Mouse (Mus musculus) A20 (cell line): ENCODE results near the gene Fgd2.

ENCODE experiments used
- DNase-seq: peaks from one replicate; pipeline ENCODE4 v3.0.0-alpha.2; 2011; ENCODE audit warnings: low read depth, low spot score

Gene Fgd2

DNA sequence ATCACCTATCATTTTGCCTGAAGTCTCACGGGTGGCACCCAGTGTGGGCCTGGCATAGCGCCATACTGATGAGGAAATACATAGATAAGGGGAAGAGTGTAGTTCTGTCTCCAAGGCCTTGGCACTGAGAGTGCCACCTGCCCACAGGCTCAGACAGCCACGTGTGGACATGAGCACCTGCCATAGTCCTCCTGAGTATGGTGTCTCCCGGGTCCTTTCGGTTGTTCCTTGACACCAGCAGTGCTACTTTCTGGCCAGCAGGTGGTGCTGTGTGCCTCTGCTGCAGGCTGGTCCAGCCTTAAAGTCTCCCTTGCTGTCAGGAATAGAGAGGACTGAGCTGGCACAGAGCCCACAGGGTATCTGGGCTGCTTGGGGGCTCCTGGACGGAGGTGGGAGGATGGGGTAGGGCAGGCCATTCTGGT is 36.1 kb downstream of the Fgd2 start:
- peak; percentile 94 for DNase-seq

DNA sequence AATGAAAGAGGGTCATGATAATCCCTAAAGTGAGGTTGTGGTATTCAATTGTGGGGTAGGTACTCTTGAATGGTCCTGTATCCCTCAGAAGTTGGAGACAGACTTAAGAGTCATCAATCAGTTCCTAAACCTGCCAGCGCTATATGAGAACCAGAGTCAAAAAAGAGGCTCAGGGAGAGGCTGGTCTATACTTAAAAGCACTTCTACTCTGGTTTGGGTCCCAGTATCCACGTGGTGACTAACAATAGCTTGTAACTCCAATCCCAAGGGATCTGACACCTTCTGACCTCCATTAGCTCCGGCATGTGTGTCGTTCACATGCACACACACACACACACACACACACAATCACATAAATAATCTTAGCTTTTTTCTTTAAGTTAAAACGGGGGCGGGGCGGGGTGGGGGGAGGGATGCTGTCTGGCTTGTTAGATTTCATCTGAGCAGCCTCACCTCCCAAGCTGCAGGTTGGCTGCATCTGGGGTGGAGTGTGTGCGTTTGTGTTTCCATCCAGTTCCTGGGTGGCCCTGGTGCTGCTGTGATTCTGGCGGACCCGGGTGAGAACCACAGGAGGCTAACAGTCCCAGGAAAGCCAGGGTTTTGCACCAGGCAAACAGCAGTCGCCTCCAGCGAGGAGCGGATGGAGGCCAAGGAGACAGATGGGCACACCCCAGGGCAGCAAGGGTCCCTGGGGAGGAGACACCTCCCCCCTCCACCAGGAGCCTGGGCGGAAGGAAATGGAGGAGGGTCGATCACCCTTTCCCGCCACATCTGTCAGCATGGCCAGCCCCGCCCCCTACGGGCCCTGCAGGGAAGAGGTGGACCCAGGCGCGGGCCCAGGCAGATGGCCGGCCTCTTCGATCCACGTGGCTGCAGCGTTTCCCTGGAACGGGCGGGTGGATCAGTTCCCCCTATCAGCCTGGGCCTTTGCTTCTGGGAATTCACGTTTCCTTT is 37.0 kb downstream of the Fgd2 start:
- peak; percentile 91 for DNase-seq

DNA sequence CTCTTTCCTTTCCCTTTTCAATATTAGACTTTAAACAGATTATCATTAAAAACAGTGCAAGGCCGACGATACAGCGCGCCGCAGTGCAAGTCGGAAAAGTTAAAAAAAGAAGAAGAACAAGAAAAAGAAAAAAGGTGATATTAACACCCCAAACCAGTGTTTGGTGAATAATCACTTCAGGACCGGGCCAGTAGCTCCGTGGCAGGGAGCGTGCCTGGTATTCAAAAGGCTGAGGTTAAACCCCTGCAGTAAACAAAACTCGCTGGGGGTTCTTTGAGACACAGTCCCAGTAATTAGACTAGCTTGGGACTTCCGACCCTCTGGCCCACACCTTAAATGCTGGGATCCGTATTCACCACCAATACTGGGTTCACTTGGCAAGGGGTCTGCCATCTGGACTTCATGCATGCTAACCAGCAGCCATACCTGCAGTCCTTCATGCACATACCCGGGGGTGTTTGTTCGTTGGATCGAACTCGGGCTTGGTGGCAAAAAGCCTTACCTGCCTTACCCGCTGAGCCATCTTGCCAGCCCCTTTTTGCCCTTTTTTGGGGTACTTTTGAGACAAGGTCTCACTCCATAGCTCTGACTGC is 37.8 kb downstream of the Fgd2 start:
- DNase-seq, result peak; percentile 35

DNA sequence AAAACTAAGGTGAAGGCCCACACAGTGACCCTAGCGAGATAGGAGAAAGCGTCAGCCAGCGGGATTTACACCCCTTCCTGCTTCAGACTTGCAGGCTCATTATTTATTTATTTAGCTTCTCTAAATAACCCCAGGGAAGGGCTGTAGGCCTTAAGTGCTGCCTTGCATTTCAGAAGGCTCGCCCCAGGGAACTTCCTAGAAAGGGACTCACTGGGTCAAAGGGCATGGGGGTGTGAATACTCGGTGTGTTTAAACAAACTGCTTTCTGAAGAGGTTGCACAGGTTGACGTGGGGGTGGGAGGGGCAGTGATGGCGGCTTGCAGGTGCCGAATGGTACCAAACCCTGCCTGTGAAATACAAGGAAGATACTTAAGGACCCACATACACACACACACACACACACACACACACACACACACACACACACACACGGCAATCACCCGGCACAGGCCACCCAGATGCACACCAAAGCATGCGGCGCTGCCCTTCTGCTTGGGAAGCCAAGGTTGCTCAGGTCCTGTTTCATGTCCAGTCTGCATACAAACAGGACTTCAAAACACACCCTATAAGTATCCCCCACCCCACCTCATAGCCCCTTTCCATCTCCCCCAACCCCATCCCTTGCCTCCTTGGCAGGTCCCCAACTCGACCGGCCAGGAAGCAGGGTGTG is 38.7 kb downstream of the Fgd2 start:
- no peak for DNase-seq

DNA sequence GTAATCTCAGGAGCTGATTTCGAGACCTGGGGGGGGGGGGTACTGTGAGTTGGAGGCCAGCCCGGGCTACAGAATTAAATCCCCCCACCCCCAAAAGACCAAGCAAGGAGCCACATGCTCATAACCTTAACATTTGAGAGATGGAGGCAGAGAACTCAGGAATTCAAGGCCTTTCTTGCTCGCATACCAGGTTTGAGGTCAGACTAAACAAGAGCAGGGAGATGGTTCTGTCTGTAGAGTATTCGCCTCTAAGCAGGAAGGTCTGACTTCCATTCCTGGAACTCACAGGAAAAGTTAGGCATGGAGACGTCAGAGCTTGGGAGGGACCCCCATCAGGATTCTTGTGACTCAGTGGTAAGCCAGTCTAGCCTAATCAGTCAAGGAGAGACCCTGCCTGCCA is 39.3 kb downstream of the Fgd2 start:
- no peak for DNase-seq

DNA sequence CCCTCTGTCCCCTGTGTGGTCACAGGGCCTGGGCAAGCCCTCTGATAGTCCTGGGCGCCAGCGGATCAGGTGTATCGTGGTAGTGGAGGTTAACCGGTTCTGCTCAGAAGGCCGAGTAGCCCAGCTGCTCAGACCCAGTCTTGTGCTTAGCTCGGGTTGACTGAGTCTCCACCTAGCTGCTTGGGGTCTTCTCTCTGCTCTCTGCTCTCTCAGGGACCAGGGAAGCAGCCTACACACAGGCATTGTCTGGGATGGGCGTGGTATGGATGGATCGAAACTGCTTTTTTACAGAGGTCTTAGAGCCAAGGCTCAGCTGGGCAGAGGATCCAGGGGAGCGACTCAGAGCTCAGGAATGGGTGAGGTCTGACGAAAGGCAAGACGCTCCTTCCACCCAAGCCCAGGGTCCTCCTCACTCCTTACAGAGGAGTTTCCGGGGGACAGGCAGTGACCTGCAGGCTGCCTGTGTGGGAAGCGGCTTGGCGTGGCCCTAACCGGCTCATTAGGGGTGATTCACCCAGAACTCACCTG is 41.1 kb downstream of the Fgd2 start:
- no peak for DNase-seq

DNA sequence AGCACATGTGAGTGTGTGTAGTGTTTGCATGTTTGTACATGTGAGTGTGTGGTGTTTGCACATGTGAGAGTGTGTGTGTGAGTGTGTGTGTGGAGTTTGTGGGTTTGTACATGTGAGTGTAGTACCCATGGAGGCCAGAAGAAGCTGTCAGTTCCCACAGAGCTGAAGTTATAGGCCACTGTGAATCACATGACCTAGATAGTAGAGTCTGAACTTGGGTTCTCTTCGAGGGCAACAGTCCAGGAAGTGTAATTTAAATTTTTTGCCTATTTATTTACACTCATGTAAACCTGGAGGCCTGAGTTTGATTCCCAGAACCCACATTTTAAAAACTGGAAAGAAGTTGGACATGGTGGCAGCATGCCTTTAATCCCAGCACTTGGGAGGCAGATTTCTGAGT is 42.5 kb downstream of the Fgd2 start:
- no peak for DNase-seq

DNA sequence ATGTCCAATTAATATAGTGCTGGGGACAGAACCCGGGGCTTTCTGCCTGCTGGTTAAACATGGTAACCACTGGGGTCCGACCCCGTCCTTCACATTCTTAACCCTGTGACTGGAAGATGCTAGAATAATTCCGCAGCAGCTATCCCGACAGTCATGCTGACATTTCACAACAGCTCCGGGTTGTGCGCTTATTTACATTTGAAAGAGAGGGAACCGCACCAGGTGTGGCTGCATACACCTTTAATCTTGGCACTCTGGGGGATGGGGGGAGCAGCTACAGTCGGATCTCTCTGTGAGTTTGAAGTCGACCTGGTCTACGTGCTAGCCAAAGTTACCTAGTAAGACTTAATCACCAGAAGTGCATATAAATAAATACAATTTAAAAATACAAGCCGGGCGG is 44.8 kb downstream of the Fgd2 start:
- DNase-seq, result no peak

DNA sequence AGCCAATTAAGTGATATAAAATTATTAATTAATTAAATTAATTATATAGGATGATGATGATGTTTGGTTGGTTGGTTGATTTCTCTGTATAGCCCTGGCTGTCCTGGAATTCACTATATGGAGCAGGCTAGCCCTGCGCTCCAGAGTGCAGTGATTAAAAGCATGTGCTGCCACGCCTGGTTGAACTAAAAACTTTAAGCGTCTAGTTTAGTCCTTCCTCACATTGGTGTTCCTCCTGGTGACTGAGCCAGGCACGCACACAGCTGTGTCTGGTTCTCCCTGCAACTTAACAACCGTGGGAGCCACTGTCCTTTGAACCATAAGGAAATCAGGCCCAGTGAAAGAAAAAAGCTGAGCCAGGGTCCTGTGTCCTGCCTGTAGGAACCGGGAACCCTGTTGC is 45.4 kb downstream of the Fgd2 start:
- no peak for DNase-seq

DNA sequence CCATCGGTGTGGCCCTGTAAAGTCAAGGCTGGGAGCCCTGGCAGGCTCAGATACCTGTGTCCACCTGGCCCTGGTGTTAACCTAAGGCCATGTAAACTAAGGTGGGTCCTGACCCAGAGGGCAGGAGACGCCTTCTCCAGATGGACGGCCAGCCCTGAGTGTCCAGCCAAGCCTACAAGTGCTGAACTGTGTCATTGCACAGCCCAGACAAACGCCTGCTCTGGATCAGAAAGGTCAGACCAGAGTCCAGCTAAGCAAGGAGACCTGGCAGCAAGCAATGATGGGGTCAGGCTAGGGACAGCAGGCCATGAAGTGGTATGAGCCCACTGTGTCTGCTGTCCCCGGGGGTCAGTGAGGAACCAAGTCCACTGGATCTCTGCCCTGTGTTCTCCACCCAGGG is 46.7 kb downstream of the Fgd2 start:
- no peak for DNase-seq

DNA sequence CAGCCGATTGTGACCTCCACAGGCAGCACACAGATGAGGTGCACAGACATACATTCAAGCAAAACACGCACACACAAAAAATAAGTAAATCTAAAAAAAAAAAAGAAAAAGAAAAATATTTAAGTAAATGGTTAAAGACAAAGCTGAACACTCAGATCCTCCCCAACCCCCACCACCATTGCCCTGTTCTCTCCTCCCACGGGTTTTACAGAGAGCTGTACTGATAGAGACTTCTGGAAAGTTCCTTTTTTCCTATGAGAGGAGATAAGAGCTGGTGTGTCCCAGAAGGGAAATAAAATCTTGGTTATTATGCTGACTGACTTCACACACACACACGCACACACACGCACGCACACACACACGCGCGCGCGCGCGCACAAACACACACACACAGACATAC is 47.6 kb downstream of the Fgd2 start:
- no peak for DNase-seq

DNA sequence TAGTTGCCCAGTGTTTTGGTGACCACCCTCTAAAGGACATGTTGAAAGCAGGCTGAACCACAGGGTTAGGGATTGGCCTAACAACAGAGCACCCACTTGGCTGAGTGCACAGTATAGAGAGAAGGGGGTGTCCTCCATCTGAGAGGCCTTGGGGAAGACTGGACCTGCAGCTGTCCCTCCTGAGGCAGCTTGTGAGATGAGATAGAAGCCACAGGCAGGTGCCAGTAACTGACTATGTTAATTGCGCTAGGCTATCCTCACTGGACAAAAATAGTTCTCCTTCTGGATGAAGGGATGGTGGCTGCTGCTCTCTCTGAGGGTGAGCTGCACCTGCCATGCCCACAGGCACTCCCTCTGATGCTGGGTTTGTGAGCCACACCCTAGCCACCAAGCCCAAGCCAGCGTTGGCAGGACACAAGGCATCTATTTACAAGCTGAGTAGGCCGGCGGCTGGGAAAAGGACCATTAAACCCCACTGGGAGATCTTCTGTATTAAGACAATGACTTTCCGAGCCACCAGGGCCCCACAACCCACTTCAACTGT is 49.2 kb downstream of the Fgd2 start:
- DNase-seq, result no peak

DNA sequence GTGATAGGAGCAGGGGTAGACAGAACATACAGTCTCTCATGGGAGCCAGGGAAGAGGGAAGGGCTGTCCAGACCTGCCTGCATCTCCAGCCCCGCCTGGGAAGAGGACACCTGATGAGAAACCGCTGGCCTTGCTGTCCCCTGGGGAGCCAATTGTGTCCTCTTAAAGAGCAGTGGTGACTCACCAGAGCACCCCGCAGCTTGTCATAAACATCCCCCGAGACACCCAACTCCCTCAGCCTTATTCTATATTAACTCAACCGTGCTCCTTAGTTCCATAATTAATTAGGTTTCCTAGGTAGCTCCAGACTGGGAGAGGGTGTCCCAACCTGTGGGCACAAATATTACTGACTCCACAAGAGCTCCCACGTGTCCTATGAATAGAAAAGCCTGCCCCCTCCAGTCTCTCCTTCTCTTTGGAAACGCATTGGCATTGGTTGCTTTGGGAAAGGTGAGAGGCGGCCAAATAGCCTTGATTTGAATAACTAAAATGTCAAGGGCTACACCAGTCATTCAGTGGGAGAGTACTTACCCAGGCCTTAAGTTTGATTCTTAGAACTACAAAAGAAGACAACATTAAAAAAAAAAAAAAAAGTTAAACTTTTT is 51.2 kb downstream of the Fgd2 start:
- DNase-seq, result no peak

DNA sequence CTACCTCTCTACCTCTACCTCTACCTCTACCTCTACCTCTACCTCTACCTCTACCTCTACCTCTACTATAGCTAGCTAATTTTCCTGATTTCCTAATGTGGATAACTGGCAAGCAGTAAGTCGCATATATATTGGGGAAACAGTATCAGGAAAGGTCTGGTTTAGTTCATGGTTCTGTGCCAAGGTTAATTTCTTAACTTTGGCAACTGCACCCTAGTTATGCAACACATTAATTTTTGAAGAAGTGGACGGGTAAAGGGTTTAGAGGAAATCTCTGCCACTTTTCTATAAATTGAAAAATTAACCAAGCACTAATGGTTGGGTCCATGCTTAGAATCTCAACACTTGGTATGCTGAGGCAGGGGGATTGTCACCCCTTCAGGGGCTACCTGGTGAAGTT is 53.9 kb downstream of the Fgd2 start:
- DNase-seq, result no peak

DNA sequence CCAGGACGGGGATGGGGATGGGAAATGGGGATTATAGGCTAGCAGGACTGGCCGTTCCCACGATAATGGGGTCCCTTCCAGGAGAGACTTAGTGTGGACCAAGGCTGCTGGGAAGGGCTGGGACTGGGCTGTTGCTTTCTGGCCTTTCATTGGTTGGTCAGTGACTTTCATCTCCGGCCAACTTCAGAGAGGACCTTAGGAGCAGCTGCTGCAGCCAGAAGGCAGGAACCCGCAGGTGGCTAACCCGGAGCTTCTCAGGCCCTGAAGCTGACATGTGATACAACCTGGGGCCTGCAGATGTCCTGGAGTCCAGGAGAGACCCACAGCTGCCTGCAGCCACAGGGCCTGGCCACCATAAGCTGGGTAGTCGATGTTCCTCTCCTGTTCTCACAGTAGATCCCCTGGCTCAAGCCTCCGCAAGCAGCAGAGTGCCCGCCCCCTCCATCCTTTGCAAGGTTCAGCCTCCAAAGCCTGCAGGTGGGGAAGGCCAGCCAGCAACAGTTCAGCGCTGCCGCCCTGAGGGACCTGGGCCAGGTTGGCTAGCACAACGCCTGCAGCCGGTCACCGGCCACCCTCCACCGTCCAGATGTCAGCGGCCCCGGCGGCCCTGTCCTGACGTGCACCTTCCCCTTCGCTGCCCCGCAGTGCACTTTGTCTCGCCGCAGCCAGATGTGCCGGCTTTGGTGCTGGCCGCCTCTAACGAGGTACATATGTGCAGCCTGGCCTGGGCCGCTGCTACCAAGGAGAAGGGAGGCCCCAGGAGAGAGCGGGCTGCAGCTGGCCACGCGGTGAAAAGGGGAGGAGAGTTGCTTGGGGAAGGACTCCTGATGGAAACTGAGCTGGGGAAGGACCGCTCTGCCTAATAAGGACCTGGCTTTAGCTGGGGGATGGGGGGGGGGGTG is 55.3 kb downstream of the Fgd2 start:
- no peak for DNase-seq

DNA sequence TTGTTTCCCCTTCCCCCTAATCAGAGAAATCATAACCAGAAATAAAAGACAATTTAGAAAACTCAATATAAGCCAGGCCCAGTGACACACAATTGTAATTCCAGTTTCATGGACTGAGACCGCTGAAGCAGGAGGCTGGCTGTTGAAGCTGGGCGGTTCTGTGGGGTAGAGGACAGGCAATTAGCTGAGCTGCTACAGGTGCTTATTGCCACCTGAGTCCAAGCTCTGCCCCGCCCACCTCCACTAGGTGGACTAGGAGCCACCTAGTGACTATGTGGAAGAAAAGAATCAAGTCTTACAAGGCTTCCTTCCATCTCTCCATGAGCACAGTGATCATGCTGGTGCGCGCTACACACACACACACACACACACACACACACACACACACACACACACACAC is 56.0 kb downstream of the Fgd2 start:
- peak; percentile 38 for DNase-seq

DNA sequence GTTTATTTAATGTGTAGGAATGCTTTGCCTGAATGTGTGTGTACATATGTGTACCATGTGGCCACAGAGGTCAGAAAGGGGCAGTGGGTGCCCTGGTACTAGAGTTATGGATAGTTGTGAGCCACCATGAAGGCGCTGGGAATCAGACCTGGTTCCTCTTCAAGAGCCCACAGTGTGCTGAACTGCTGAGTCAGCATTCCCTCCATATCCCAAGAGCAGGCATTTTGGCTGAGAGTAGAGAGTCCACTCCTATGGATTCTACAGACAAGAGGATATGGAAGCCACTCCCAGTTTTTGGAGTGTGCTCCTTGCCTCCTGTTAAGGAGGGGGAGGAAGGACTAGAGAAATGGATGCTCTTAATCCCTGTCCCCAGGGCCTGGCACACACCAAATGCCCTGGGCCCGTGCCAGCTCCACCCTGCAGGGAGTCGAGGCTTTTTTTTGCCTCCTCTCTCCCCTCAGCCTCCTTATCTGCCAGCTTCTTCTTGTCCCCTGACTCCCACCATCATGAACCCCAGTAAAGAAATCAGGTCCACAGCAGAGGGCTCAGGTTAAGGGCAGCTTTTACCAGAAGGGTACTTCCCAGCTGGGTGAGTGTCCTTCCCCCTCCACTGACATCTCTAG is 58.2 kb downstream of the Fgd2 start:
- DNase-seq, result no peak

DNA sequence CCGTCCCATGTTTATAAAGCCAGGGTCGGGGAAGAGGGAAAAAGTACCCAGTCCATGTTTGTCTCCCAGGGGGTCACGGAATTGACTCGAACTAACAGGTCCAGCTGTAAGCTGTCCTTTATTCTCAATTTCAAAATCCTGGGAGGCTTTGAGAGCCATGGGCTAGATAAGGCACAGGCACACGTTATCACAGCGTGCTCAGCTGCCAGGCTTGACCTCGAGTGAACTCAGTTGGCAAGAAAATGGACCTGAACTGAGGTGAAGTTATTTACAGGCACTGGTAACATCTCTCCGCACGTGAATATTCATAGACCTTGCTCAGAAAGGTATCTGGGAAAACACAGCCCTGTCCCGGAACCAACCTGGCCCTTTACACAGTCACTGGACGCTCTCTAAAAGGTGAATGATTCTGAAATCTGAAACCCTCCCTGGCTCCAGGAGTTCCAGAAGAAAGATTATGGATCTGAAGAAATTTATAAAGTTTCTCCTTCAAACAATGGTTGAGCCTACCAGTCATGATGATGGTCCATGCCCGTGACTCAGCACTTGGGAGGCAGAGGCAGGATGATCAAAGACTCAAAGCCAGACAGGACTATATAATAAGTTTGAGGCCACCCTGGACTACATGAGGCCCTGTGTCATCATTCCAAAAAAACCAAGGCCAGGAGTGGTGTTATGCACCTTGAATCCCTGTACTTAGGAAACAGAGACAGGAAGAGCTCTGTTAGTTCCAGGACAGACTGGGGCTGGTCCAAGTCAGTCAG is 59.4 kb downstream of the Fgd2 start:
- no peak for DNase-seq

DNA sequence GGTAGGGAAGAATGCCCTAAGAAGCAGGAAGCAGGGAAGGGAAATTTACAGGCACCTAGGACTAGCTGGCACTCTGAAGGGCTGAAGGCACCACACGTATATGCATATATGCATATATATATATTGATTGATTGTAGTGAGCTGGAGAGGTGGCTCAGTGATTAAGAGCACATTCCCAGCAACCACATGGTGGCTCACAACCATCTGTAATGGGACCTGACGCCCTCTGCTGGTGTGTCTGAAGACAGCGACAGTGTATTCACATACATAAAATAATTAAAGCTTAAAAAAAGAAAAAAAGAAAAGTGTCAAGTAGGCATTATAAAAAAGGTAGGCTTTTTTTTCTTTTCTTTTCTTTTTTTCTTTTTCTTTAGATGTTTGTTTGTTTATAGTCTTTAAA is 60.6 kb downstream of the Fgd2 start:
- DNase-seq, result no peak
